Mouse (Mus musculus) liver, adult 2 months (tissue): ENCODE measurements around the gene Xcl1.

ENCODE experiments used
- CTCF ChIP-seq: fragments of 200-500 bp; IDR thresholded peaks from 2 replicates; pipeline ENCODE4 v1.5.1; 2011; ENCODE audit warnings: low read depth, low read length, control low read depth
- POLR2A ChIP-seq: fragments of 200-500 bp; IDR thresholded peaks from 2 replicates; pipeline ENCODE4 v1.6.1; 2011; ENCODE audit warnings: low read length, control low read depth; ENCODE audit not compliant: insufficient read depth; ENCODE audit errors: extremely low read depth

- TF ChIP-seq POLR2A, result no peak
- no peak for TF ChIP-seq CTCF
These were observed 38.0 kb downstream of the Xcl1 start for GRCm38 (mm10) chr1:164897163-164897817.
